Mouse (Mus musculus): Measurements from ENCODE around the gene Adamtsl5.

The Adamtsl5 gene

DNA sequence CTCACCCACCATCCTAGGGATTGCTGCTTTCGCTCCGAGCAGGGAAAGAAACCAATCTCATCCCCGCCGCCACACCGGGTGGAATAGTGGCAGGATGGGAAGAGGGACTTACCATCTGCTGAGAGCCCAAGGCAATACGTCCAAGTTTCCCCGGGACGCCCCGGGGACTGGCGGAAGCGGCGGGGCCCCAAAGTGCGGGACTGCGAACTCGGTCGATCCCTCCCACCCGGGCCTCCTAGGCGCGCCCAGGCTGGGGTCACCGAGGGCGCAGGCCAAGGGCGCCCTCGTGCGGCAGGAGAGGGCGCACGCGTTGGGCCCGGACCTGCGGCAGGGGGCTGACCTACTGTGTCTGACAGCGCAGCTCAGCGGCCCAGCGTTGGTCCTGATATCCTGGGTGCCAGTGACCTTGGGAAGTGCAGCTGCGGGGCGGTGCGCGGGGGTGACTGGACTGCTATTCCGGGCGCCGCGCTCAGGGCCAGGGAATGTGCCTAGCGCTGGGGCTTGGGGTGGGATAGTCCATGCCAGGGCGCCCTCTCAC is at the start of gene Adamtsl5:
TSS of gene Adamtsl5 (minus strand) at position 169 of the 538 bp plus-strand sequence.
- peak; percentile 54 to 69 for DNase-seq

DNA sequence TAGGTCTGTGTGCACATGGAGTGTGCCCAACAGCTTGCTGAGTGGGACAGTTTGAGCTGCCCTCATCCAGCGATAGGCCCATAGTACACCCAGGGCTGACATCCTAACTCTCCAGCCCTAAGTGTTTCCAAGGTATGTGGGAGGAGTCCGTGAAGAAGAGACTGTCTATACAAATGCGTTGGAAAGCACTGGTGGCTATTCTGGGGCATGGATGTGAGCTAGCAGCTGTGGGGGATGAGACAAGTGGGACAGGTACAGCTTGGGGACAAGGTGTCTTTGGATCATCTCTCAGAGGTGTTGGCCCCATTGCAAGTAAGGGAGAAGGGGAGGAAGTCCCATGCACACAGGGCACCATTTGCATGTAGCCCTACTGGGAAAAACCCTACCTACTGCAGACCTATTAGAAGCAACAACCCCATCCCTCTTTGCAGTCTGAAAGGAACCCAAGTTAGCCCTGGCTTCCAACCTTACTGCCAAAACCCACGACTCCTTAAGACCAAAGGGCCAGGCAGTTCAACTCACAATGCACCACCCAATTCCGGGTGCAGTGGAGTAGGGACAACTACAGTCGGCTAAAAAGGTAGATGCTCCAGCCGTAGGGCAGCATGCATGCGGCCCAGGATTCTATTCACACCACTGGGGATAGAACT is 49.4 kb upstream of the Adamtsl5 start:
- no peak for DNase-seq

DNA sequence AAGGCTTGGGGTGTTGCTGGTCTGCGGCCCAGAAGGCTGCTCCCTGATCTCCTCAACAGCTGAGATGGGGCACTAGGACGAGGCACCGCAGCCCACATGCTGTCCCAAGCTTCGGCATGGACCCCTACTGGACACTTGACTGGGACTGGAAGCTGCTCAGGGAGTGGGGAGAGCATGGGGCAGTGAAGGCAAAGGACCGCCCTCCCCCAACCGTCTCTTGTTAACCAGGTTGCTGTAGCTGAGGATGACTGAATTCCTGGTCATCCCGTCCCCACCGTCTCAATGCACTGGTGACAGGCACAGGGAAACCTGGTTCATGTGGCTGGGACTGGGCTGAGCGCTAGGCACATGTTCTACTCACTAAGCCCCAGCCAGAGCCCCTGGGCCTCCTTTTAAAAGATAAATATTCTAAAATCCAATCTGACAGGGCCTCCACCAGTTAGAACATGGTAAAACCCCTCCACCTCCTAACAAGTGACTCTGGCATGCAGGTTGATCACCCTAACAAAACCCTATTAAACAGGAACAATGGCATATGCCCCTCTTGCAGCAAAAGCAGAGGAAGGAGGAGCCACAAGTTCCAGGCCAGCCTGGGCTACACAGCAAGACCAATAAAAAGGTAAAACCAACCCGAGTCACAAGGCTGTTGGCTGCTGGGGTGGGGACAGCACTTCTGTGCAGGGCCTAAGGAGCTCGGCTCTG is 48.8 kb upstream of the Adamtsl5 start:
- no peak for DNase-seq

DNA sequence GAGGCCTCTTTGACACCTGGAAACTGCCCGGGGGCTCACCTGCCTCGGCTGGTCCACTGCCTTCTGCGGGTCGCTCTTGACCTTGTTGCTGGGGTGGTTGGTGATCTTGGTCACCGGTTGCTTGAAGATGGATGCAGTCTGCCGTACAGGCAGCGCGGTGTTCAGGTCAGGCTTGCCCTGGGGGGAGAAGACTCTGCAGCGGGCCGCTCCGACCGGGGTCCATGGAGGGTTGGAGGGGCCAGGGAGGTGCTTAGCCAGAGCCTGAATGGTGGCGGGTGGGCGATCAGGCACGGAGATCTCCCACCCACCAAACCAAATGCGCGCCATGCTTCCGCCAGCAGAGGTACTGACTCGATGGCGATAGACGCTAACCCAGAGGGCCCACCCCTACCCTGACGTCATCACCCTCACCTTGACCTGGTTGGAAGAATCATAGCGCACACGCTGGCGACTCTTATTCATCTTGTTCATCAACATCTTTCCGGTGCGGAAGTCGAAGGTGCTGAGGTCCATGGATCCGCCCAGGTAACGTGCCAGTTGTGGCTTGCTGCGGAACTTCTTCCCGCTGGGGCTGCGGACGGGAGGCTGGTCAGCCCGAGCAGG is 46.9 kb upstream of the Adamtsl5 start:
- DNase-seq, result no peak

DNA sequence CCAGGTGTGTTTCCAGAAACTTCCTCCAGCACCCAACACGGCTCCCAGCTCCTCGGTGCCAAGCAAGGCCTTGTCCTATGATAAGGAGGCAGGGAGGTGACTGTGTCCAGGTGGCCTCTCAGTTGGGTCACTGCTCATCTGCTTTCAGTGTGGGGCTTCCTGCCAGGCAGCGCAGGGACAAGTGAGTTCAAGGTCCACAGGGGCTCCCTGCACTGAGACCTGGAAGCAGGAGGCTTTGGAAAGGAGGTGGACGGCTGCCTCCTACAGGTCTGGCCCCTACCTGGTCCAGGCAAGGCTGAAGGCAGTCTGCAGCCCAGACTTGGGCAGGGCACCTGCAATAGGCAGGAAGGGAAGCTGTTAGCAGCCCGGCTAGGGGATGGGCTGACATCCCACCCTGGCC is 44.5 kb upstream of the Adamtsl5 start:
- no peak for DNase-seq

DNA sequence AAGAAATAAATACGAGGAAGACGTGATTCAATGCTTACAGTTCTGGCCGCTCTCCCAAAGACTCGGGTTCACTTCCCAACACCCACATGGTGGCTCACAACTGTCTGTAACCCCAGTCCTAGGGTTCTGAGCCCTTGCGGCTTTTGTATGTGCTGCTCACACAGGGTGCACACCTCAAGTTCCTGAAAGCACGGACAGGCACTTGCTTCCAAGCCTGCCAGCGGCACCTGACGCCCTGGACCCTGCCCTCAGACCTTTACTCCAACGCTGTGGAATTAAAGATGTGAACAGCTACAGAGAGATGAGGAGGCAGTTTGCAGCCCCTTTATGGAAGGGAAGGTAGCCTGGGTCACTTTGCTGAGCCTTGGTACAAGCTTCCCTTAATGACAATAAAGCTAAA is 42.5 kb upstream of the Adamtsl5 start:
- no peak for DNase-seq

DNA sequence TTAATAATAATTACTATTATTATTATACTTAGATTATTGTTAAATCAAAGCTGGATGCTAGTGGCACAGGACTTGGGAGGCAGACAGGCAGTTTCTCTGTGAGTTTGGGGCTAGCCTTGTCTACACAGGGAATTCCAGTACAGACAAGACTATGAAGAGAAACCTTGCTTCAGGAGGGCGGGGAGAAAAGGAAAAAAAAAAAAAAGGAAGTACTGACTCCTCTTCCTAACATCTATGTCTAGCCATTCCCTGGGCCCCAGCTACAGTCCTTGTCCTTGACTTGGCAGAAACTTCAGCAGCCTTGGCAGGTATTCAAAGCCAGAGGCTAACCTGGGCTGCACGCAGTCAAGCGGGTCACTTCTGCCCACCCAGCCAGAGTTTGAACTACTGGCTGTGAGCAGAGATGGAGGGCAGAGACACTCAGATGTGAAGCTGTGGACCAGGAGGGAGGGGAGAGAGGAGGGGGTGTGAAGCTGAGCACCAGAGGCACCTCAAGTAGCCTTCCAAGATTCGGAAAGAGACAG is 41.0 kb upstream of the Adamtsl5 start:
- no peak for DNase-seq

DNA sequence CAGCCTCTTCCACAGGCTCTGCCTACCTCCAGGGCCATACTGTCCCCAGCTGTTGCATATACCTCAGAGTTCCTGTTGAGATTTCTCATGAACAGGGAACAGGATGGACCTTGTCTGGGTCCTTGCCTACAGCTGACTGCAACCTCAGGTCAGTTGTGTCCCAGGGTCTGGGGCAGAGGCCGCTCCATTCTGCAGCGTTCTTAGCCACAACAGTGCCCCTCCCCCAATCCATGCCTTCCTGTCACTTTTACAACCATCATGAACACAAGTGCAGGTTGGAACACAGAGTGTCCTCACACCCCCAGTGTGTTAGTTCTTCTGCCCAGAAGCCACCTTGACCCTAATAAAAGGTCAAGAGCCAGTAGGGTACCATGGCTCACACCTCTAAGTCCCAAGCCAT is 40.5 kb upstream of the Adamtsl5 start:
- DNase-seq, result no peak

DNA sequence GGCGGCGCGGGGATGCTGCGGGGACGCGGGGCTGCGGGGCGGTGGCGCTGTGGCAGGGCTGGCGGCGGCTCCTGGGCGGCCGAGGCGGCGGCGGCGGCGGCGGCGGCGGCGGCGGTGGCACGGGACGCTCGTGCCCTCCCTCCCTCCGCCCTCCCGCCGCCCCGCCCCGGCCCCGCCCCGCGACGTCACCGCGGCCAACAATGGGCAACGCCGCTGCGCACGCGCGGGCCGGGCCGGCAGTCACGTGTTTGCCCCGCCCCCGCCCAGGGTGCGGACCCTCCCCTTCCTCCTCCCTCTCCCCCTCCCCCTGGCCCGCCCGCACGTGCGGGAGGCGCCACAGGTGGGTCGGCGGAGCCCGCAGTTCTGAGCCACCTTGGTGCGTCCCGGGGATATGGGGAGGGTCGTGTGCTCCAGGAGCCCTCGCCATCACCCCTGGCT is 39.3 kb upstream of the Adamtsl5 start, which contains the start of gene Mex3d:
TSS of gene Mex3d (minus strand) at position 138 of the 438 bp plus-strand sequence.
- peak; percentile 90 to 97 for DNase-seq

DNA sequence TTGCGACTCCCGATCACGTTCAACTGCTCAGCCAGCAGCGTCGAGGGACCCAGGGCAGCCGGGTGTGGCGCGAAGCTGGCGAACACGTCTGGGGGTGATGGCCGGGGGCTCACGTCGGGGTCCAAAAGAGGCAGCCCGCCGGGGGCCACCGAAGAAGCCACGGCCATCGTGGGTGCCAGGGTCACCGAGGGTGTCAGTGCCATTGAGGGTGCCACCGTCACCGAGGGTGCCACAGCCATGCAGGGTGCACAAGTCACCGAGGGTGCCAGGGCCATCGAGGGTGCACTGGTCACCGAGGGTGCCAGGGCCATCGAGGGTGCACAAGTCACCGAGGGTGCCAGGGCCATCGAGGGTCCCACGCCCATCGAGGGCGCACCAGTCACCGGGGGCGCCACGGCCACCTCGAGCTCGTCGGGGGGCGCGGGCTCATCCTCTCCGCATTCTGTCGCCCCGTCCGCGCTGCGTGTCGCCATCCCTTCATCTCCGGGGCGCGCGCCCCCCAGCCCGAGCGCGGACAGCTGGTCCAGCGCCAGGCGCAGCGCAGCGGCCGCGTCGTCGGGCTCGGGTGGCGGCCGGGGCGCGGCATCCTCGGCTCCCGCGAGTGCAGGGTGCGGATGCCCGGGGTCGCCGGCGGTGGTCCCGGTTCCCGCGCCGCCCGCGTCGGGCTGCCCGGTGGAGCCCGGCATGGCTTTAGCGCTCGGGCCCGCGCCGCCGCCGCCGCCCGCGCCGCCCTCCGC is 38.7 kb upstream of the Adamtsl5 start:
- DNase-seq, result peak; percentile 48 to 61

DNA sequence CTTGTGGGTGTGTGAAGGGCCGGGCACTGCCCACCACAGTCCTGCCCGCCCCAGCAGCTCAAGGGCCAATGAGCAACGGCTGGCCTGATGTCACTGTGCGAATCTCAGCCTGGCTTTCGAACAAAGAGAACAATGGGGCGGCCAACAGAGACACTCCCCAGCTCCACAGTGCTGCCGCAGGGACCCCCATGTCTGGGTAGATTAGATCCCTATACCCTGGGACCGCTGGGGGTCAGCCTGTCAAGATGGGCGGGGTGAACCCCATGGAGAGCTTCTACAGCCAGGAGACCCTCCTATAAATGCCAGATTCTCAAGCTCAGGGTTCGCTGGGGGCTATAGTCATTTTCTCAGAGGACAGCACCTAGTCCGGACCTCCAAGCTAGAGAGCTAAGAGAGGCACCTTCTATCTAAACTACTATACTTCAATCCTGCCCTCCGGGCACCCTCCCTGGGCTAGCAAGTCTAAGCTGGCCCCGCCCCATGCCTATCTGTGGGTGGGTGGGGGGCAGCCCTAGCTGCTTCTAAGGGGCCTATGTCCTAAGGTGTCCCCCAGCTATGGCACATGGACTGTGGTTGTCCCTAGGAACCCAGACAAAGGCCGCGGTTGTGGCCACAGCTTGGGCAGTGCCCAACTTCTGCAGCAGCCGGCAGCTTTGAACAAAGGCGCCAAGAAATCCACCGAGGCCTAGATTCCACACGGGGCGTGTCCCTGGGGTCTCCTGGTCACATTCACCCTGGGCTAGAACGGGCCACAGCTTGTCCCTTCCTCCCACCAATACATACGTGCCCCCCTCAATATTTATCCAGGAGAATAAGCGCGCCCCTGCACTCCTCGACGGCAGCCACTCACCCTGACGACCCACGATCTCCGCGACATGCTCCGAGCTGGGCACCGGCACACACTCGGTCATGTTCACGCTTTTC is 37.9 kb upstream of the Adamtsl5 start:
- DNase-seq, result peak in 1 of 2 experiments; percentile 47

DNA sequence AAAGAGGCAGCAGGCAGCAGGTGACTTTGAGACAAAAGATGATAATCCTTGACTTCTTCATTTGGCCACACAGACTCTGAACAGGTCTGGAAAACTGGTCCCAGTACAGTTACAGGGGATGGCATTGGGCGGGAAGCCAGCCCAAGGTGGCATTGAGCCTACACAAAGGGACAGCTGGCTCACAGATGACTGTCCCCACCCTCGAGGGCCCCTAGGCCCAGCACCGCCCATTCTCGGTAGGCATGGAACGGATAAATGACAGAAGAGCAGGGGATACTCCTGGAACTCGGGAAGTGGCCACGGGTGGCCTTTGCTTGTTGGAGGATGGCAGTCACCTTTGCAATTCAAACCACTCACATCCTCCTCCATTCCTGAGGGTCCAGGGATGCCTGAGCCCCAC is 37.1 kb upstream of the Adamtsl5 start:
- DNase-seq, result peak in 1 of 2 experiments; percentile 65

DNA sequence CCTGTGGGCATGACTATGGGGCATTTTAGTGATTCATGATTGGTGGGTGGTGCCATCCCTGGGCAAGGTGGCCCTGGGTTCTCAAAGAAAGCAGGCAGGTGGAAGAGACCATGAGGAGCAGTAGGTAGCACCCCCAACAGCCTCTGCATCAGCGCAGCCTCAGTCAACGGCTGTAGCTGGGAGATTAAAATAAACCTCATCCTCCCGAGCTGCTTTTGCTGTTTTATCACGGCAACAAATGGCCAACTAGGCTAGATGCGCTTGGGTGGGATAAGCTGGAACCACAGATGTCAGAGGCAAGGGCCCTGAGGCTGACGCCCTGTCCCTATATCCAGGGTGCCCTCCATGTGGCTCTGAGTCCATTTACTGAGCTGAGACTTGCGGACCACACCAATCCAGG is 36.5 kb upstream of the Adamtsl5 start:
- no peak for DNase-seq

DNA sequence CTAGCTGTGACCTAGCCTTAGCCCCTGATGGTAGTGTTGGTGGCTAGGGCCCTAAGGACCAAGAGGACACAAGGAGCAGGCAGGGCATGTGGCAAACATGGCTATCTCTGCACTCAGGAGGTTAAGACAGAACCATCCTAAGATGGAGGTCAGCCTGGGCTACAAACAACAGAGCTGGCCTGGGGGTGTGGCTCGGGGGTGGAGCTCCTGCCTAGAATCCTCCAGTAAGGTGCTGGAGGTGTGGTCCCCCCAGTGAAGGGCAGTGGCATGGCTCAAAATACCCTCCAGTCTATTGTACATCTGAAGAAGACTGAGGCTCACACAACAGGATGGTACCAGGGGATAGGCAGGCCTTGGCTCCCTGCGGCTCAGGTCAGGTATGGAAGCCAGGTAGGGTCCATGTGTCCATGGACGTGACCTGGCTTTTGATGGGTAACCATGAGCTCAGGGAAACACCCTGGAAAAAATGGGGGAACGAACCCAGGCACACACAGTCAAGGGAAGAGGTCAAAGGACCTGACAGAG is 36.0 kb upstream of the Adamtsl5 start:
- DNase-seq, result peak in 1 of 2 experiments; percentile 47

DNA sequence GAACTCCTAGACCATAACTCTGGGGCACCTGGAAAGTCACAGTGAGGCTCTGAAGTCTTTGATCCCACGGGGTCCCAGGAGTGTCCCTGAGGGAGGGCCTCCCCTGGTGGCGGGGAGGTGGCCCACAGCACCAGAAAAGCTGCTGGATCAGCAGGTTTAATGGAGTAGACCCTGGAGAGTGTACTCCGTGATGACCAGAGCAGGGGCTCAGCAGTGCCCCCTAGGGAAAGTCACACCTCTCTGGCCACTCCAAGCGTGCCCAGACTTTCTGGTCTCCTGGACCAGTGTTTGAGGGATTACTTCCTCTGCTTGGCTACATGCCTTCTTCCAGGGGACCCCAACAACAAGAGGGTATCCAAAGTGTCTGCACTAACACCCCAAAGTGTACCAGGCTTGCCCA is 35.2 kb upstream of the Adamtsl5 start:
- peak in 1 of 2 experiments; percentile 63 for DNase-seq

DNA sequence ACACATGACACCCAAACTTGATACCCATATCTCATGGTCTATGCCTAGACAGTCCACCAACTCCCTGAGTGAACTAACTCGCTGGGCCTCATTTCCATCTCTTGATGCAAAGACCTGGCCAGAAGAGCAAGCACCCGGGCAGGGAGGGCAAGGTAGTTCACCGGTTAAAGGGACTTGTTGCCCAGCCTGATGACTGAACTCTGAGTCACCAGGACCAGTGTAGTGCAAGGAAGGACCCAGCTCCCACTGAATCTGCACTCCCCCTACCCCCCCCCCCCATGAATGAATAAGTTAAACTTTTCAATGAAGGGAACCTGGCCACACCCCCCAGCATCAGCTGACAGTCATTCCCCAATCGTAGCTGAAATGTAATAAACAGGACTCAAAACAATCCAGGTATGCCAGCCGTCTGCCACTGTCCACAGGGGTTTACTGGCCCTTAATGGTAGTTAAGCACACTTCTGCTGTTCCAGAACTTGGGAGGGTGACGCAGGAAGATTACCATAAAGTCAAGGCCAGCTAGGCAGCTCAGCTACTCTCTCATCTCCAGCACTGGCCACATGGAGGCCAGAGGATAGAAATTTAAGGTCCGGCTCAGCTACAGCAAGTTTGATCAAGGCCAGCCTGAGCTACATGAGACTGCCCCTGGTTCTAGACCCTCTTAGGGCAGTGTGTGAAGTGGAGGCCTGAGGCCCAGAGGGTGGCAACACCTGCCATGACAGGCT is 34.6 kb upstream of the Adamtsl5 start:
- DNase-seq, result no peak

DNA sequence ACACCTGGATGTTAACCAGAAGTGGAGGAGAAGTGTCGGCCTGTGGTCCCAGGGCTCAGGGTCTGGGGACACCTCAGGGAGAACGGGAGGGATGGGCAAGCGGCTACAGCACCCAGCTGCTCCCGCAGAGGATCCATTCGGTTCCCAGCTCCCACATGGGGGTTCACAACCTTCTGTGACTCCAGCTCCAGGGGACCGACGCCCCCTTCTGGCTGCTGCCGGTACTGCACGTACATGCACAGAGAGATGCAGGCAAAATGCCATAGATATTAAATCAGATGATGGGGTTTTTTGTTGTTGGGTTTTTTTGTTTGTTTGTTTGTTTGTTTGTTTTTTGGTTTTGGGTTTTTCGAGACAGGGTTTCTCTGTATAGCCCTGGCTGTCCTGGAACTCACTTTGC is 29.5 kb upstream of the Adamtsl5 start:
- DNase-seq, result peak in 1 of 2 experiments; percentile 69

DNA sequence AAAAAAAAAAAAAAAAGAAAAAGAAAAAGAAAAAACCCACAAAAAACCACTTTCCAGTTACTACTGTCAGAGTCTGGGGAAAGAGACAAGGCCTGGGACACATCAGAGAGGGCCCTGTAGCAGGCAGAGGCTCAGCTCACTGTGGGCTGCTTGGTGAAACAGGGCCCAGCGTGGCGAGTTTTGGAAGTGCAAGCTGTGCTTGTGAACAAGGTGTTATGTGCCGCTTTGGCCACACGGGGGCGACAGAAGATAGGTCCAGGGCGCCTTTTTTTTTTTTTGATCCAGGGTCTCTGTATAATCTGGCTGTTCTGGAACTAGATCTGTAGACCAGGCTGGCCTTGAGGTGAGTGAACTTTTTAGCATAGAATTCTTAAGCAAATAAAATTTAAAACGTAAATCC is 27.9 kb upstream of the Adamtsl5 start:
- peak; percentile 91 to 97 for DNase-seq

DNA sequence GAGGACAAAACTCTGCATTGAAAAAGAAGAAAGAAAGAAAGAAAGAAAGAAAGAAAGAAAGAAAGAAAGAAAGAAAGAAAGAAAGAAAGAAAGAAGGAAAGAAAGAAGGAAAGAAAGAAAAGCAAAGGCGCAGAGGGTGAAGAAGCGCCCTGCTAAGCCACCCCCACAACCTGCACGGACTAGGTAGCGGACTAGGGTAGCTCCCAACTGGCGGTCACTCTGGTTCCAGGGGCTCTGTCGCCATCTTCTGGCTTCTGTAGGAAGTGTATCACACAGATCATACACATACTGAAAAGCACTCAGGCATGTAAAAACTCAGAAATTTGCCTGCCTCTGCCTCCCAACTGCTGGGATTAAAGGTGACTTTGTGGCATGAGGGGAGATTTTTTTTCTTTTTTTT is 25.9 kb upstream of the Adamtsl5 start:
- peak; percentile 86 to 91 for DNase-seq

DNA sequence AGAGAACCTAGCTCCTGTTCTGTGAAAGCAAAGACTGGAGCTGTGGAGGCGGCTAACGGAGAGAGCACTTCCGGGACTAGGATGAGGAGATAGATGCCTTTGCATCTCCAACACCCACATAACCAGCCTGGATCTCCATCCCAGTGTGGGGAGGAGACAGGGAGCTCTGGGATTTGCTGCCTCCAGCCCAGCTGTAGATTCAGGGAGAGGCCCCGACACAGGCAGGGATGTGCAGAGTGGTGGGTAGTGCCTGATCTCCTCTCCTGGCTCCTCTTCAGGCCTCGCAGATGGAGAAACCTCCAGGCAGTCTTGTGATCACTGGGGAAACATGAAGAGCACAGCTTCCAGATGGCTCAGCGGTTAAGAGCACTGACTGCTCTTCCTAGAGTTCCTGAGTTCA is 24.5 kb upstream of the Adamtsl5 start:
- DNase-seq, result no peak

DNA sequence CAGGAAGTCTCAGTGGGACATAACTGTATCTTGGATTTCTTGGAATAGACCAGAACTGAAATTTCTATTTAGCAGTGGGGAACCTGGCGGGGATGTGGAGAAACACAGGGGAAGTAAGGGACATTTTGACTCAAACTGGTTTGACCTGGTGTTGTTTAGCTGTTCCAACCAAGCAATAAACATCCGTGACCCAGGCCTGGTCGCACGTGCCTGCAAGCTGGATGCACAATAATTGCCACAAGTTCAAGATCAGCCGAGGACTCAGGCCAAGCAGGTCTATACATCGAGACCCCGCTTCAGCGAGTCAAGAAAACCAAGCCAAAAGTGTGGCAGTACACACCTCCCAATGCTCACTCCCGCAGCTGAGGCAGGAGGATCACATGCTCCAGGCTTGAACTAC is 23.8 kb upstream of the Adamtsl5 start:
- DNase-seq, result no peak
